Mouse (Mus musculus) ES-Bruce4 (cell line): ENCODE results near the gene Macrod2.

ENCODE experiments used
- CTCF ChIP-seq: IDR thresholded peaks from one replicate; pipeline ENCODE4 v1.8.1; 2011; ENCODE audit warnings: low read depth, low read length
- POLR2A ChIP-seq: IDR thresholded peaks from one replicate; pipeline ENCODE4 v1.8.1; 2011; ENCODE audit warnings: low read length; ENCODE audit not compliant: insufficient read depth

DNA sequence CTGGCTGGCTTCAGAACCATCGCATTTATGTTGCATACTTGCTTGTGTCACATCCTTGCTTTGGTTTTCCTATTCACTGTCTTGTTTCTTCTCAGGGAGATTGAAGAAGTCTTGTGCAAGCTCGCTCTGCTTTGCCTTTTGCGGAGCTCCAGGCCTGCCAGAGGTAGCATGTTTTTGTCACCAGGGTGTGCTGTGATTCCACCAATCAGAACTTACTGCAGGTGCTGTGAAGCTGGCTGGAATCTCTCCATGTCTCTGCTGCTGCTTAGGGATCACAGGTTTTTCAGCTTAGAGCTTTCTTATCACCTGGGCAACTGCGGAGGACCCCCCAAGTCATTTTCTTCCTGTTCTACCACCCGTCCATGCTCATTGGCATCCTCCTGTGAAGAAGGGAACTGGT, 105.8 kb downstream of the Macrod2 start:
- TF ChIP-seq POLR2A (no peak), CTCF (peak; percentile 5)
